Mouse (Mus musculus) liver, embryonic 12.5 days (tissue): ENCODE data around the gene Trap1a. TPM values are rescaled to one million over a fixed set of nuclear protein-coding genes. Genes with fewer than 3 reads are reported as not detected.

Experiments
- ATAC-seq: fragments of 200-750 bp; cut with Nextera tagmentation; 2 replicates; pipeline ENCODE4 v1.8.0; 2017; ENCODE audit warnings: moderate number of reproducible peaks, mild to moderate bottlenecking, moderate library complexity
- H3K27ac ChIP-seq: fragments of 300-500 bp; sonication (generic); 2 replicates; pipeline ENCODE4 v1.5.1; 2016; ENCODE audit warnings: mild to moderate bottlenecking
- H3K27me3 ChIP-seq: fragments of 300-500 bp; sonication (generic); replicated peaks from 2 replicates; pipeline ENCODE4 v1.6.1; 2016; ENCODE audit warnings: mild to moderate bottlenecking, moderate library complexity
- H3K36me3 ChIP-seq: fragments of 300-500 bp; sonication (generic); 2 replicates; pipeline ENCODE4 v1.6.1; 2016; ENCODE audit warnings: mild to moderate bottlenecking, moderate library complexity
- H3K4me1 ChIP-seq: fragments of 300-500 bp; sonication (generic); 2 replicates; pipeline ENCODE4 v1.6.1; 2016
- H3K4me2 ChIP-seq: fragments of 300-500 bp; sonication (generic); 2 replicates; pipeline ENCODE4 v1.6.1; 2016; ENCODE audit warnings: mild to moderate bottlenecking, moderate library complexity
- H3K4me3 ChIP-seq: fragments of 300-500 bp; sonication (generic); 2 replicates; pipeline ENCODE4 v1.5.1; 2016; ENCODE audit warnings: mild to moderate bottlenecking, moderate library complexity
- H3K9ac ChIP-seq: fragments of 300-500 bp; sonication (generic); 2 replicates; pipeline ENCODE4 v1.6.1; 2016; ENCODE audit warnings: mild to moderate bottlenecking, moderate library complexity
- H3K9me3 ChIP-seq: fragments of 300-500 bp; sonication (generic); replicated peaks from 2 replicates; pipeline ENCODE4 v1.6.1; 2016; ENCODE audit warnings: mild to moderate bottlenecking, moderate library complexity
- WGBS: fragments of 180-500 bp; shearing (Covaris S2); methylation state at CpG from one replicate; pipeline ENCODE4 v1.1.7; 2016; ENCODE audit not compliant: insufficient replicate concordance; 5-methylcytosine and 5-hydroxymethylcytosine counted together
- polyA plus RNA-seq: library from polyadenylated mRNA; unstranded; fragments of >200 nt; fragmentation: Nextera tagmentation; extraction: Ambion mirVana; gene quantifications from 2 replicates; pipeline ENCODE4 v1.2.1, GENCODE M21; 2016

Gene Trap1a
- polyA plus RNA-seq, 1 experiment from 2014 or later: 0.54 TPM

- no peaks in the 10 kb centered on the region for H3K4me1 ChIP-seq
- 61% methylated on average over 18 of the region's 18 CpGs for WGBS
- no peak overlapping the region for H3K4me3 ChIP-seq
- H3K4me2 ChIP-seq: no peak overlapping the region
- no peak for ATAC-seq
- no peaks in the 10 kb centered on the region for H3K36me3 ChIP-seq
- no peak overlapping the region for H3K27ac ChIP-seq
- no peaks in the 10 kb centered on the region for H3K9me3 ChIP-seq
- no peak overlapping the region for H3K9ac ChIP-seq
- 0 out of 2 replicates have a peak, but pooled peaks cover 6% of the 10 kb centered on the region for H3K27me3 ChIP-seq
Measured at GRCm38 (mm10) chrX:139358361-139358760, 24.9 kb downstream of the Trap1a start.

GRCm38 (mm10) chrX:139366837-139367528 is 33.5 kb downstream of the Trap1a start:
- H3K9ac ChIP-seq: no peak overlapping the region
- no peak overlapping the region for H3K27ac ChIP-seq
- no peak overlapping the region for H3K4me2 ChIP-seq
- H3K4me1 ChIP-seq: no peaks in the 10 kb centered on the region
- ATAC-seq: no peak
- H3K9me3 ChIP-seq: no peaks in the 10 kb centered on the region
- H3K27me3 ChIP-seq: no peaks in the 10 kb centered on the region
- 63% methylated on average over 3 of the region's 3 CpGs for WGBS
- H3K36me3 ChIP-seq: no peaks in the 10 kb centered on the region
- no peak overlapping the region for H3K4me3 ChIP-seq

GRCm38 (mm10) chrX:139367529-139367908 is 34.0 kb downstream of the Trap1a start:
- H3K27ac ChIP-seq: no peak overlapping the region
- H3K4me1 ChIP-seq: no peaks in the 10 kb centered on the region
- no peaks in the 10 kb centered on the region for H3K27me3 ChIP-seq
- ATAC-seq: no peak
- H3K36me3 ChIP-seq: no peaks in the 10 kb centered on the region
- H3K9ac ChIP-seq: no peak overlapping the region
- no peak overlapping the region for H3K4me2 ChIP-seq
- H3K9me3 ChIP-seq: no peaks in the 10 kb centered on the region
- H3K4me3 ChIP-seq: no peak overlapping the region

GRCm38 (mm10) chrX:139369122-139369521 is 35.6 kb downstream of the Trap1a start:
- Histone ChIP-seq H3K27ac (no peak overlapping the region), H3K9ac (no peak overlapping the region), H3K4me3 (no peak overlapping the region), H3K4me2 (no peak overlapping the region), H3K36me3 (no peaks in the 10 kb centered on the region), H3K9me3 (no peaks in the 10 kb centered on the region), H3K4me1 (no peaks in the 10 kb centered on the region), H3K27me3 (no peaks in the 10 kb centered on the region)
- WGBS: 46% methylated on average over 4 of the region's 4 CpGs
- ATAC-seq: no peak

GRCm38 (mm10) chrX:139372665-139373064 is 39.2 kb downstream of the Trap1a start:
- Histone ChIP-seq H3K36me3 (no peaks in the 10 kb centered on the region), H3K4me2 (no peak overlapping the region), H3K4me3 (no peak overlapping the region), H3K4me1 (no peaks in the 10 kb centered on the region), H3K27me3 (no peaks in the 10 kb centered on the region), H3K27ac (no peak overlapping the region), H3K9me3 (no peaks in the 10 kb centered on the region), H3K9ac (no peak overlapping the region)
- ATAC-seq: no peak

Other genes starting within 250 kb of the Trap1a start
- 0.93 and 1.2 TPM in 2 replicates for gene Serpina7, start 248.4 kb upstream of the Trap1a start, polyA plus RNA-seq
- not detected in 2 replicates for gene 4930513O06Rik, start 247.4 kb upstream of the Trap1a start, polyA plus RNA-seq
- gene 4933428M09Rik, start 154.5 kb upstream of the Trap1a start, polyA plus RNA-seq: not detected in 2 replicates
- gene Mum1l1, start 123.6 kb upstream of the Trap1a start, polyA plus RNA-seq: 4.3 and 6.0 TPM in 2 replicates
- gene D330045A20Rik, start 146.7 kb downstream of the Trap1a start, polyA plus RNA-seq: 1.4 and 1.8 TPM in 2 replicates
- 39.5 TPM in 2 replicates for gene Rnf128, start 229.6 kb downstream of the Trap1a start, polyA plus RNA-seq